Mouse (Mus musculus): ENCODE measurements around the gene Tut4.

The Tut4 gene

DNA sequence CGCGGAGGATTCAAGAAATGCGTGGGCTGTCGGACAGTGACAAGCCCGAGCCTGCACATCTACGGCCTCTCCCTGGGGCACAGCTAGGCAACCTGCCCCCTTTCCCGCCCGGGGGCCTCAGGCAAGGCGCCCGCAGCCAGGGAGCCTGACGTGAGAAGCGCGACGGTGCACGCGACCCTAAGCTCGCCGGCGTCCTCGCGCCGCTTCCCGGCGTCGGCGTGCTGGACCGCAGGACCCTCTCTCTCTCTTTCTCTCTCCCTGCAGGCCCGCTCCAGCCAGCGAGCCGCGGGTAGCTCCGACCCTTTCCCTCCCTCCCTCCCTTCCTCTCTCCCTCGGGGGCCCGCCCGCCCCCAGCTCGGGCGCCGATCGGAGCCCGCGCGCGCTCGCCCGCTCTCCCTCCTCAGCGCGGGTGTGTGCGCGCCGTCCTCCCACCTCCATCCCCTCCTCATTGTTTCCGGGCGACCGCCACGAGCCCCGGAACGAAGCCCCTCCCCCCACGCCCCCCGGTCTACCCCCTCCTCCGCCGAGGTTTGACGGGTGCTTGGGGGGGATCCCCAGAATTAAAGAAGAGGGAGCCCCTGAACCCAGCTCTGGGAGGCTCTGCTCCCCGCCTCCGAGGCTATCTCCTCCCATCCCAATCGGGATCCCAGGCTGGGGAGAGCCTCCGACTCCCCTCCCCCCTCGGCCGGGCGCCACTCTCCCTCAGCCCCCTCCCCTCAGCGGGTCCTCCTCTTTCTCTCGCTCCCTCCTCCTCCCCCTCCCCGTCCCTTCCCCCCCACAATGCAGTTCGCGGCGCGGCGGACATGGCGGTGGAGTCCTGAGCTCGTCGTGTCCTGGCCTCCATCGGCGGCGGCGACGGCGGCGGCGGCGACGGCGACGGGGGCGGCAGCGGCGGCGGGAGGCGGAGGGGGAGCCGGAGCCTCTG, at the start of gene Tut4:
TSS of gene Tut4 (plus strand) at position 196 of the 925 bp plus-strand sequence.
- DNase-seq (ENCODE audit: low read depth, low spot score) = peak; percentile 94

DNA sequence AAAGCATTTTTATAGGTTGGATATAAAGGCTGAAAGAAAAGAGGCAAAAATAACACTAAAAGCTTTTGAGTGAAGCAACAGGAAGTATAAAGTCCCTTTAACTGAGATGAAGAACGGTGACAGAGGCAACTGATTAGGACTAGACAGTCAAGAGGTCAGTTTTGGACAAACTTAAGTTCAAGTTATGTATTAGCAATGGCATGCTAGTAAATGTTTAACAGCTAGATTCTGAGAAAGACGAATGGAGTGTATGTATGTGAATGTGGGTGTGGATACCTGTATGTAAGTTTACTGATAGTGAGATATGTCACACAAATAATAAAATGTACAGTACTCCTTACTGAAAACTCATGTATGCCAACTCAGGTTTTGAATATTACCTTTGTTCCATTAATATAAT, 34.6 kb upstream of the Tut4 start:
- no peak for DNase-seq (ENCODE audit: low read depth, low spot score)

DNA sequence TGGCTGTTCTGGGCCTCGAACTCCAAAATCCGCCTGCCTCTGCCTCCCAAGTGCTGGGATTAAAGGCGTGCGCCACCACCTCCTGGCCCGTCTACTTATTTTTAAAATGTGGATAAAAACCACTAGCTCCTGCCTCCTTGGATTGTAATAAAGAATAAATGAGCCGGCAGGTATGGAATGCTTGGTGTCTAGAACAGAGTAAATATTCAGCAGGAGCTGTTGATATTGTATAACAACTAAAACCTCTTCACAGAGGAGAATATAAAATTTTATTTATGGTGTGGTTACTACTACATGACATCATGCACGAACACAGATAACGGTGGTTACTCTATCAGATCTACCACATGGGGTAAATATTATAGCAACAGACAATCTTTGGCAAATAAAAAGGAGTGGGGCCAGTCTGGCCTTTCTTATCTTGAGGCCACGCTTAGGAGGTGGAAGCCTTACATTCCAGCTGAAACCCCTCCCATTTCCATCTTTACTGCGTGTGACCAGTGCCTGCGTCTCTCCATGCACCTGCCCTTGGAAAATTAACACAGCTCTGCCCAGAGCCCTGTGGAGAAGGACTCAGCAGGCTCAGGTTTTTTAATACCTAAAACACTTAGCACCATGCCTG, 31.4 kb upstream of the Tut4 start:
- no peak for DNase-seq (ENCODE audit: low read depth, low spot score)

DNA sequence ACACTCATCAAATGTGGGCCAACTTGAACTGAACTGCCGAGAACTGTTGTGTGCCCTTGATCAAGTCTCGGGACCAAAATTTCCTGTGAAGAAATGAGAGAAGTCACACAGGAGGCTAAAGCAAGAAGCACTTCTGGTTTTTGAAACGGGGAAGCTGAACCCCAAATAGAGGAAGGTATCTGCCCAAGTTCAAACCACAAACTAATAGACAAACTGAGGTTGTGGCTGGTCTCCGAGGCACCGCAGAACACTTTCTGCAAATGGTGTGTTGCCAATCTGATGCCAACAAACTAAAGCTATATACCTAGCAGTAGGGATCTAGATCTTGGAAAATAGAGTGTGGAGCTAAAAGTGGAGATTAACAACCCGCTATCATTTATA, 30.9 kb upstream of the Tut4 start:
- no peak for DNase-seq (ENCODE audit: low read depth, low spot score)

DNA sequence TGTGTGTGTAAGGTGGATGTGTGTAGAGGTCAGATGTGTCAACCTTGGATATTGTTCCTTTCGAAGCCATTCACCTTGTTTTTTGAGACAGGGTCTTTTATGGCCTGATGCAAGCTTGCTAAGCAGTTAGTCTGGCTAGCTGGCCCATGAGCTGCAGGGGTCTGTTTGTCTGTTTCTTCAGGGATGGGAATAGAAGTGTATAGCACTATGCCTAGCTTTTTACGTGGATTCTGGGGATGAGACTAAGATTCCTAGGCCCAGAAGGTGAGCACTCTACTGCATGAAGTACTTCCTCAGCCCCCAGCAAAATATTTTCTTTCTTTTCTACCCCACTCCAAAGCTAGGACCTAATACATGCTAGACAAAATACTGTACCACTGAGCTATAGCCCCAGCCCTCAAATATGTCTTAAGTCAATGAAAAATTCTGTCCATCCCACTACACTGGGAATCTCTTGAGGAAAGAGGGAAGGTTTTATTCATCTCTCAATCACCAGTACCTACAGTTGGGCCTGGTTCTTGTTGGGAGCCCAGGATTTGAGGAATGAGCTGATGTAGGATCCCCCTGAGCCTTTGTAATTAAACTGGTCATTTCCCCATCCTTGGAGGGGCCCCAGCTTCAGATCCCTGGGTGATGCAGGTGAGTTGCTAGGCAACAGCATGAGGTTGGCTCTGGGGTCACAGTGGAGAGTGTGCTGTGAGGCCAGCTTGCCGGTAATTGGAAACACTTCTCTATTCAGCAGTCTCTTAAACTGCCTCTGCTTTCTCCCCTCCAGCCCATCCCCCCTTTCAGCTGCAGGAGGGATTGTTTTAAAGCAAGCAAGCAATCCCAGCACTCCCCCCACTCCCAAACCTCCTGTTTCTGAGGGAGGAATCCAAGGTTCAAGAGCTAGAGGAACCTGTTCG, 28.3 kb upstream of the Tut4 start:
- DNase-seq (ENCODE audit: low read depth, low spot score) = no peak

DNA sequence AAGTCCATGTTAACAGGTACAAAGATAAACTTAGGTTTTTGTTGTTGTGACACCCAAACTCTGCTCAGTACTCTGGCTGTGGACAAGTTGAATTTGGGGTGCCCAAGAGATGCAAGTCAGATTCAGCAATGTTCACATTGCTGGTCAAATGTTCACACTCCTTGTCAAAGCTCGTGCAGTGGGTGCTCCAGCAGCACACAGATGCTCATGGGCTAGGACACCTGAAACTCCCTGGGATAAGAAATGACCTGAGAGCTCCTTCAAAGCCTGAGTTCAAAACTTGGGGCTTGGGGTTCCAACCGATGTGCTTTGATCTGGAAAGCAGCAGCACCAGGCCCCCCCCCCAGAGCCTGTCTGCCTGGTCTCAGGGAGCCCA, 27.7 kb upstream of the Tut4 start:
- no peak for DNase-seq (ENCODE audit: low read depth, low spot score)

DNA sequence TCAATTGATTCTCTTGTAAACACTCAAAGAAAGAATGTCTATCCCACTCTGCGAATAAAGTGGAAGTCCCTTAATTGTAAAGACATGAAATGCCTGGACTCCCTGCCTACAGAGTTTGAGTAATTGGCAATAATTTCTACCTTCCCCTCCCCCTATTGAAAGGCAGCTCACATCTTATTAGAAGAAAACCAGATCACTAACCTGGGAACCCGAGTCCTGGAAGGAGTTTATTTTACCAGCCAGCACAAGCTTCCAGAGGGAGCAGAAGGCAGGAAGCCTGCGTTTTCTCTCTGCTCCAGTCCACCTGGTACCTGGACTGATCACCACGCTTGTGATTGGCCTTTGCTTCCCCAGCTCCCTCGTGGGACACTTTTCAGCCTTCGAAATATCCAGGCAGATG, 25.9 kb upstream of the Tut4 start:
- DNase-seq (ENCODE audit: low read depth, low spot score) = no peak

DNA sequence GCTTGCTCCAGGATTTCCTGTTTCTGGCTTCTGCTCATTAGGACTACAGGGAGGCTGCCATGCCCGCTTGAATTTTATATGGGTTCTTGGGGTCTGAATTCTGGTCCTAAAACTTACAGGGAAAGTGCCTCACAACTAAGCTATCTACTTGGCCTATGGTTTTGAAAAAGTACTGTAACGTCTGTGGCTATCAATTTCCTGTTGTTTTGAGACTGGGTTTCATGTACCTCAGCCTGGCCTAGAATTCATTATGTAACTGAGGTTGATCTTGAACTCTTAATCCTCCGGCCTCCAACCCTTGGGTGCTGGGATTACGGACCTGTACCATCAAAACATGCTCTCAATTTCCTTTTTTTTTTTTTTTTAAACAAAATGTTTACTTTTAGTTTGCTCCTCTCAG, 25.0 kb upstream of the Tut4 start:
- no peak for DNase-seq (ENCODE audit: low read depth, low spot score)

DNA sequence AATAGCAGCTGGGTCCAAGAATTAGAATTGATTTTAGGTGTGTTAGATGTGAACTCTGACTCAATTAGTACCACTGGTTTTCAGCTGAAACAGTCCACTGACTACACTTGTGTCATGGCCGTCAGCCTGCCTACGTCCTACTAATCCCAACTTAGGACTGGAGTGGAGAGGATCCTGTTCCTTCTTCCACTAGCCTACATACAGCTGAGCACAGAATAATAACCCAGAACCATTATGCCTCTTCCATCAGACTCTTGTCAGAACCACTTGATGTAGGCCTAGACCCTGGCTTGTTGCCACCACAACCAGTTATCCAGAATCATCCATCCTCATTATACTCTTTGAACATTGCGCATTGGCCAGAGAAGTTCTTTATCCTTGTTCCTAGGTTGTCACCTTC, 24.4 kb upstream of the Tut4 start:
- DNase-seq (ENCODE audit: low read depth, low spot score) = no peak

DNA sequence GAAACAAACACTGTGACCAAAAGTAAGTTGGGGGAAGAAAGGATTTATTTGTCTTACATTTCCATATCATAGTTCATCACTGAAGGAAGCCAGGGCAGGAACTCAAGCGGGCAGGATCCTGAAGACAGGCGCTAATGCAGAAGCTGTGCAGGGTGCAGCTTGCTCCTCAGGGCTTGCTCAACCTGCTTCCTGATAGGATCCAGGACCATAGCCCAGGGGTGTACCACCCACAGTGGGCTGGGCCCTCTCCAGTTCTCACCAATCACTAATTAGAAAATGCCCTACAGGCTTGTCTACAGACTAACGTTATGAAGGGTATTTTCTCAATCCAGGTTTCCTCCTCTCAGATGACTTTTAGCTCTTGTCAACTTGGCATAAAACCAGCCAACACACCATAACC, 23.6 kb upstream of the Tut4 start:
- DNase-seq (ENCODE audit: low read depth, low spot score) = no peak

DNA sequence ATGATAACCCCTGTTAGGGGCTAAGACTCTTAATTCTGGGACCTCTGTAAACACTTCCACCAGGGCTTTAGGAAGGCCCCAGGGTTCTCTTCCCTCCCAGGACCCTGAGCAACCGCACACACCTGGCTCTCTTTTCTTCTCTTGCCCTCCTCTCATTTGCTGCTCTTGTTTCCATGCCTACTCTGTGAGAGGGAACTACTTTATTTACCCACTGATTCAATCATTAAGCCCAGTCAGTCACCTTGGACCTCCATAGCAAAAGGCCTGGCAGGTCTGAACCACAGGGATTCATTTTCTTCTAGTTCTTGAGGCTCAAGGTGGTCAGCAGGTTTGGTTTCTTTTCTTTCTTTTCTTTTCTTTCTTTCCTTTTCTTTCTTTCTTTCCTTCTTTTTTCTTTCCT, 23.0 kb upstream of the Tut4 start:
- no peak for DNase-seq (ENCODE audit: low read depth, low spot score)

DNA sequence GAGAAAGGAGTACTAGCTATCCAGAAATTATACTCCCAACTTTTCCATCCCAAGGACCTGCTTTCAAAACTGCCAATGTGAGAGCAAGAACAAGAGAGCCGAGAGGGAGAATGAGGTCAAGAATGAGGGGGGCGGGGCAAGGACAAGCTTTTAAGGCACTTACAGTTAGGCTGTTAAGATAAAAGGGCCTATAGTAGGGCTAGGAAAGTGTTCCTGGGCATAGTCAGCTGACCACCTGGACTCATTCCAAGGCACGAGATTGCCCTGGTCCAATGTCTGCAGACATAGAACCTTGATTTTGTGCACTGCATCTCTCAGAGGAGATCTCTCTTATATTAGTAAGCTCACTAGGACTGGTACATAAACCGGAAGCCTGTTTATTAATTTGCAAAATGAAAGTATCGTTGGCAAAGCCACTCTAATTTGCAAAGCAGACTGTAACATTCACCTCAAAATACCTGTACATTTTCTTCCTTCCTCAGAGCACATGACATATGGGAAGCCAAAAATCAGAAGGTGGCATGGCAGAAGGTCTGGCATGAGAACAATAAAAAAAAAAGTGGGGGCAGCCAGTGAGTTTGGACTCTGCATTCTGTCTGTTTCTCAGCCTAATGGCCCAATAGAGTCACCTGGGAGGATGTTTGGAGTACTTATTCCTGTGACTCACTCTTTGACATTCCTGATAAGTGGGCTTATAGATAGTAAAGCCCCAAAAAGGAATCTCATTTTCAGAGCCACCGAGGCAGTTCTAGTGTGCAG, 21.0 kb upstream of the Tut4 start:
- peak; percentile 85 for DNase-seq (ENCODE audit: low read depth, low spot score)

DNA sequence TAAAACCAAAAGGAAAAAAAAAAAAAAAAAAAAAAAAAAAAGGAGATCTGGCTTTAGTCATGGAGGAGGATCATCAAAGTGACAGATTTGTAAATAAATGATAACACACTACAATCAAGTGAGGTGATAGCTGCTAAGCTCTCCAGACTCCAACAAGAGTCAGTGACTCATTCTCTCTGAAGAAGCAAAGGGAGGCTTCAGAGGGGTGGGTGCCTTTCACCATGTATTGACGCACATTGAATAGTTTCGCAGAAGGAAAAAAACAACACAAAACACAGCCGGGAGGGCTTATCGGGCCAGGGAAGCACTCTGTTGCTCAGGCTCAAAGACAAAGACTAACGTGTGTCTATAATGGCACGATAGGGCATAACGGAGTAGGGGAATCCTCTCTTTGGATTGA, 11.1 kb upstream of the Tut4 start:
- no peak for DNase-seq (ENCODE audit: low read depth, low spot score)

DNA sequence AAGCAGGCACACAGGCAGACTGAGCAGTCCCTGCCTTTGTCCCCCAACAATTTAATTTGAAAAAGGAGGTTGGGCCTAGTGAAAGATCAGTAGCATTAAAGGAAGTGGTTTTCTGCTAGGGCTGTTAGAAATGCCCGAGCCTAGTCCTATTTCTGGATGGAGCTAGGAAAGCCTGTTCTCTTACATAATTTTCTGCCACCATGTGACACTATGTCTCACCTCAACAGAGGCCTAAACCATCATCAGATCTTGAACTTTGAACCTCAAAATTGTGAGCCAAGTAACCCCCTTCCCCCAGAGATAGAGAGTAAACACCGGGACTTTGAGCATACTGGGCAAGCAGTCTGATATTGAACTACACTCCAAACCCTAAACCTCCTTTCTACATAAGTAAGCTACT, 3.2 kb upstream of the Tut4 start:
- no peak for DNase-seq (ENCODE audit: low read depth, low spot score)

DNA sequence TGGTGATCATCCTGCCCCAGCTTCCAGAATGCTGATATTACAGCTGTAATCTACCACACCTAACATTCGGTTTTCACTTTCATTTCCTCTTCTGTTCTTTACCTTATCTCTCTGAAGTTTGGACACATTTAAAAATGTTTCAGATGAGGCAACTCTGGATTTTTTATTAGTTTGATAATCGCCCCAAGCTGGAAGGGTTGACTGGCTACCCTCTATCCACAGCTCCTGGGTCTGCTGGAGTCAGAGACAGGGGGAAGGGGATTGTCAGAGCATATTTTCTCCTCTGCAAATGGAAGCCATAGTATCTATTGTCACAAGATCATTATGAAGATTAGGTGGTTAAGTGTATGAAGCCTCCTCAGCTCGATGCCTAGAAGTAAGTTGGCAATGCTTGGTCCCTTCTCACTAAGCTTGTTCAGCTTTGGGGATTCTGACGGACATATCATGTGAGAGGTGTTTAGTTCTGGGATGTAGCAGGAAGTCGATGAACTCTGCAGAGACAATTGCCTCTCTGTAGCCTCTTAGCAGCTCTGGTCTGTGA, 955 bp upstream of the Tut4 start:
- peak; percentile 28 for DNase-seq (ENCODE audit: low read depth, low spot score)

DNA sequence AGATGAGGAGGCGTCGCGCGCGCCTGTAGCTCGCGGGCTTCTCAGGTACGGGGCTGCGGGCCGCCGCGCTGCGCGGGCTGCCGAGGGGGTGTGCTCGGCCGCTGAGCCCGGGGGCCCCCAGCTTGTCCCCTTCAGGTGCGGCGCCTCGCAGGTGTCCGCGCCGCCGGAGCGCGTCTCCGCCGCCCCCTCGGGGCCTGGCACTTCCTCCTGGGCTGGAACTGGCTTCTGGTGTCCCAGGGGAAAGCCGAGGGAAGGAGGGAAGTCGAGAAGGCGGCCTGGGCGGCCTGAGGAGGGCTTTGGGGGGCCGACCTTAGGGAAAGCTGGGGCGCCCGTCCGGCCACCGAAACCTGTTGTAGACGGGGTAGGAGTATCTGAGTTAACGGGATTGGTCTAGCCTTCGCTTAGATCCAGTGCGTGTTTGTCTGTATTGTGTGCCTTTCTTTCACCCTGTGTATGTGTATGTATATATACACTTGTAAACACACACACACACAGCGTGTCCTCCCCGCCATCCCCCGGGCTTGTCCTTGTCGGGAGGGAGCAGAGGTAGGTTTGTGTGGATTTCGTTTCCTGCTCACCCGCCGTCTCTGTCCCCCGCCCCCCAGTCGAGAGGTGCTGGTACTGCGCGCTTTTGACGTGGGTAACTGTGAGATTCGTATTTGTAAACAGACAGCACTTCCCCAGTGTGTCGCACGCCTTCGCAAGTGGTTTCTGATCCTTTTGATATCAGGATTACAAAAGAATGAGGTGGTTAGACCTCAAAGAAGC, 1.1 kb downstream of the Tut4 start:
- DNase-seq (ENCODE audit: low read depth, low spot score) = peak; percentile 82

DNA sequence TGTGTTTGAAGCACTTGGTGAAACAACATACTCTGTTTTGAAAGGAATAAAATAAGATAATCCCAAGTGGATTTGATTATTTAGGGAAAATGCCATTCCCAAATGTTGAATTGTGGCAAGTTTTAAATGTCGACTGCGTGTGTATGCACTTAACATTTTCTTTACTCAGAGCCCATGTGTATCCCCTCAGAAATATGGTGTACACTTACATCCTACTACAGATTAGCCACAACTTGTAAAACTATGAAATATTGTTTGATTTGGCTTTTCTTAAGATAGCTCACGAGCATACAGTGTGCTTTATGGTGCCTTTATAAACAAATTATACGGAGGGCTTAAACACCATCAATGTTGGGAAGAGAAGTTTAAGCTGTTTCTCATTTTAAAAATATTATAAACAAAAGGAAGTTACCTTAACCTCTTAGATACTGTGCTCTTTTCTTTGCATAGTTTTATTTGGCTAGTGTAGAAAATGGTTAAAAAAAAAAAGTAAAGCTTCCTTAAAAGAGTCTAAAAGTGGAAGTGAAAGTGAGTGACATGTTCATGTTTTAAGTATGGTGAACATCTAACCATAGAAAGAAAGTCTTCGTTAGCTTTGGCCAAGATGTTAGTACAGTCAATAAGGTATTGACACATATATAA, 2.2 kb downstream of the Tut4 start:
- DNase-seq (ENCODE audit: low read depth, low spot score) = no peak

DNA sequence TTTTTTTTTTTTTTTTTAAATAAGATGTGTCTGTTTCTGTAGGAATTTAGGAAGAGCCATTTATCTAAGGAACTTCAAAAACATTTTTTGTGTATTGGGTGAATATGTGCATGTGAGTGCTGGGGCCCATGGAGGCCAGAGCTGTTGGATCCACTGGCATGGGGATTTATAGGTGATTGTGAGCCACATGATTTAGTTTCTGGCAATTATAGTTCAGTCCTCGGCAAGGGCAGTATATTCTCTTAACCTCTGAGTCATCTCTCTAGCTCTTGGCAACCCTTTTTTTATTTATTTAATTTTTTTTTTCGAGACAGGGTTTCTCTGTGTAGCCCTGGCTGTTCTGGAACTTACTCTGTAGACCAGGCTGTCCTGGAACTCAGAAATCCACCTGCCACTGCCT, 14.4 kb downstream of the Tut4 start:
- peak; percentile 12 for DNase-seq (ENCODE audit: low read depth, low spot score)

DNA sequence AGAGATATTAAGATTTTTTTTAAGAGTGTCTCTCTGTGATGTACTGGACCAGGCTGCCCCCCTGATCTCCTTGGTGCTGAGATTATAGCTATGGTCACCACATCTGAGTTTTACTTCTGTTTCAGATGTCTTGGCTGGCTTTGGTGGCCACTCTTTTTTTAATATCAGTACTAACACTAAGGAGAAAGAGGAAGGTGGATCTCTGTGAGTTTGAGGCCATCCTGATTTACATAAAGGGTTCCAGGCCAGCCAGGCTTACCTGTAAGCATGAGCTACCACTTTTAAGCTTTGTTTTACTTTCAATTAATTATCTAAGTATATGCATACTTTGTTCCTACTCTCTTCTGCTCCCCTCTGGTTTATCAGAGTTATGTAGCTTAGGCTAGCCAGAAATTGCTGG, 23.6 kb downstream of the Tut4 start:
- no peak for DNase-seq (ENCODE audit: low read depth, low spot score)

DNA sequence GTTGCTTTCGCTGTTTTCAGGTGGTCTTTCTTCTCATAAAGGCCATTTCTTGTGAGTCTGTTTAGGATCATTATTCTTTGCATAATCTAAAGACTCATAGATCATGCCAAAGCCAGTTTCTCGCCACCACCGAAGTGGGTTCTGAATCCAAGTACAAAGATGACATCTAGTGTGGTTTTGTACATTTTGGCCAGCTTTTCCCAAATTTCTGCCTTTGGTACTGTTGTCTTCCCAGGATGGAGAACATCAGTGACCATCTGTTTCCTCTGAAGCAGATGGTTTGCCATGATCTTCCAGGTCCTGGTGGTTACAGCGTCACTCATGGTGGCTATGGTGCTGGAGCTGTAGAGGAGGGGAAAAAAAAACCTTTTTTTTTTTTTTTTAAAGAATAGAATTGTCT, 25.0 kb downstream of the Tut4 start:
- peak; percentile 97 for DNase-seq (ENCODE audit: low read depth, low spot score)

Data from brain, adult 2 months (tissue).